Mouse (Mus musculus) liver, adult 2 months (tissue): Measurements from ENCODE around the gene Gm17490.
"Not testable (repeated sequence)": the region's sequence is repeated elsewhere in the genome, so short reads cannot be mapped to it uniquely, and the experiment has no call there.

Source experiments
- CTCF ChIP-seq: fragments of 200-500 bp; IDR thresholded peaks from 2 replicates; pipeline ENCODE4 v1.5.1; 2011; ENCODE audit warnings: low read depth, low read length, control low read depth
- POLR2A ChIP-seq: fragments of 200-500 bp; IDR thresholded peaks from 2 replicates; pipeline ENCODE4 v1.6.1; 2011; ENCODE audit warnings: low read length, control low read depth; ENCODE audit not compliant: insufficient read depth; ENCODE audit errors: extremely low read depth

DNA sequence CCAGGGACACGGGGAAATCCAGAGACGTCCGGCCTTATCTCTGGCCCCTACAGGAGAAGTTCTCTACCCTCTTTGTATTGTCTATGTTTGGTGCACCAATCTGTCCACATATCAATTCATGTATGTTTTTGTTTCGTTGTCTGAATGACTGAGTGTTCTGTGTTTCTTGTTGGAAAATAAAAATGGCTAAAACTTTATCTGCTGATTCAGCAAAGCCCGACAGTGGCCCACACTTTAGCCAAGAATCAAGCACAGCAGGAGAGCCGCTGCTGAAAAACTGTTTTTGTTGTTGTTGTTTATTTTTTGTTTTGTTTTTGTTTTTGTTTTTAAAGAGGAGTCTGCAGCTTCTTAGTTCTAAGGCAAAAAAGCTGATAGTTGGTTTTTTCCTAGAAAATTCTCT, 13.1 kb downstream of the Gm17490 start:
- not testable (repeated sequence) for TF ChIP-seq CTCF, POLR2A
